Mouse (Mus musculus) hindbrain, embryonic 14.5 days (tissue): ENCODE data around the gene Igfbp1. TPM values are rescaled to one million over a fixed set of nuclear protein-coding genes. Genes with fewer than 3 reads are reported as not detected.

ENCODE experiments used
- ATAC-seq: fragments of 200-750 bp; cut with Nextera tagmentation; 2 replicates; pipeline ENCODE4 v1.8.0; 2017; ENCODE audit warnings: moderate number of reproducible peaks, mild to moderate bottlenecking, moderate TSS enrichment, moderate library complexity; ENCODE audit not compliant: low FRiP score
- DNase-seq: peaks from one replicate; pipeline ENCODE4 v3.0.0-alpha.2; 2015; ENCODE audit warnings: low spot score
- H3K27ac ChIP-seq: fragments of 300-500 bp; sonication (generic); 2 replicates; pipeline ENCODE4 v1.5.1; 2014; ENCODE audit warnings: mild to moderate bottlenecking, moderate library complexity
- H3K27me3 ChIP-seq: fragments of 300-500 bp; sonication (generic); 2 replicates; pipeline ENCODE4 v1.6.1; 2014; ENCODE audit warnings: mild to moderate bottlenecking, low read length, mixed read lengths; ENCODE audit not compliant: control insufficient read depth, insufficient read depth
- H3K36me3 ChIP-seq: fragments of 300-500 bp; sonication (generic); replicated peaks from 2 replicates; pipeline ENCODE4 v1.6.1; 2014; ENCODE audit not compliant: control insufficient read depth, insufficient read depth
- H3K4me1 ChIP-seq: fragments of 300-500 bp; sonication (generic); replicated peaks from 2 replicates; pipeline ENCODE4 v1.6.1; 2014; ENCODE audit warnings: antibody characterized with exemption, low read length, mixed read lengths; ENCODE audit not compliant: control insufficient read depth, insufficient read depth
- H3K4me2 ChIP-seq: fragments of 300-500 bp; sonication (generic); replicated peaks from 2 replicates; pipeline ENCODE4 v1.6.1; 2014; ENCODE audit warnings: mild to moderate bottlenecking, moderate library complexity
- H3K4me3 ChIP-seq: fragments of 300-500 bp; sonication (generic); replicated peaks from 2 replicates; pipeline ENCODE4 v1.5.1; 2014; ENCODE audit warnings: mild to moderate bottlenecking, low read length
- H3K9ac ChIP-seq: fragments of 300-500 bp; sonication (generic); 2 replicates; pipeline ENCODE4 v1.6.1; 2014
- H3K9me3 ChIP-seq: fragments of 300-500 bp; sonication (generic); 2 replicates; pipeline ENCODE4 v1.6.1; 2016; ENCODE audit warnings: low read length; ENCODE audit not compliant: control insufficient read depth
- WGBS: fragments of 180-500 bp; shearing (Covaris S2); extraction: QIAGEN DNeasy Blood & Tissue Kit; methylation state at CpG from one replicate; pipeline ENCODE4 v1.1.7; 2014; 5-methylcytosine and 5-hydroxymethylcytosine counted together
- polyA plus RNA-seq: library from polyadenylated mRNA; unstranded; fragments of >200 nt; fragmentation: Nextera tagmentation; extraction: Ambion mirVana; gene quantifications from 2 replicates; pipeline ENCODE4 v1.2.1, GENCODE M21; 2014

The Igfbp1 gene
- polyA plus RNA-seq, 1 experiment from 2014 or later = not detected

DNA sequence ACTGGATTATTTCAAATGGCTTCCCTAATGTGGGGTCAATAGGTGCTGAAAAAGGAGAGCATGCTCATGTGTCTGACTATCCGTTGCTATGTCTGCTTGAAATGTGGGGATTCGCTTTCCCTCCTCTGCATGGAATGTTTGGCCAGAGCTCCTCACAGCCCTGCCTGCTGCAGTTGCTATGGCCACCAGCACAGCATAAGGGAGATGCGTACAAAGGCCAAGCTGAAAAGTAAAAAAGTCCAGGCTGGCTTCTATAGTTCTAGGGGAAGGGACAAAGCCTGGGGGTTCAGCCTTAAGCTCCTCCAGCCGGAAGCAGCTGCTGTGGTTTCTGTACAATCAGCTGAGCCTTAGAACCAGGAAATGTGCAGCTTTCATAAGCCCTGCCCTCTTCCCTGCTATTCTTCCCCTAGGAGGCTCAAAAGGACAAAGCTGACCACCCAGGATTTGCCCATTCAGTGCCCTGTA, 36.9 kb upstream of the Igfbp1 start:
- no peaks in the 10 kb centered on the region for H3K27me3 ChIP-seq
- DNase-seq = peak; percentile 27
- H3K4me1 ChIP-seq = peaks cover 4% of the 10 kb centered on the region; the same call in 1 of the 2 replicates
- no peak overlapping the region for H3K4me3 ChIP-seq
- WGBS = 26% methylated on average over 4 of the region's 4 CpGs
- H3K9me3 ChIP-seq = no peaks in the 10 kb centered on the region
- ATAC-seq = peak; percentile 78
- no peak overlapping the region for H3K9ac ChIP-seq
- no peak overlapping the region for H3K4me2 ChIP-seq
- H3K27ac ChIP-seq = peak overlapping the region; percentile 54
- H3K36me3 ChIP-seq = peaks cover 6% of the 10 kb centered on the region; the same call in 1 of the 2 replicates

DNA sequence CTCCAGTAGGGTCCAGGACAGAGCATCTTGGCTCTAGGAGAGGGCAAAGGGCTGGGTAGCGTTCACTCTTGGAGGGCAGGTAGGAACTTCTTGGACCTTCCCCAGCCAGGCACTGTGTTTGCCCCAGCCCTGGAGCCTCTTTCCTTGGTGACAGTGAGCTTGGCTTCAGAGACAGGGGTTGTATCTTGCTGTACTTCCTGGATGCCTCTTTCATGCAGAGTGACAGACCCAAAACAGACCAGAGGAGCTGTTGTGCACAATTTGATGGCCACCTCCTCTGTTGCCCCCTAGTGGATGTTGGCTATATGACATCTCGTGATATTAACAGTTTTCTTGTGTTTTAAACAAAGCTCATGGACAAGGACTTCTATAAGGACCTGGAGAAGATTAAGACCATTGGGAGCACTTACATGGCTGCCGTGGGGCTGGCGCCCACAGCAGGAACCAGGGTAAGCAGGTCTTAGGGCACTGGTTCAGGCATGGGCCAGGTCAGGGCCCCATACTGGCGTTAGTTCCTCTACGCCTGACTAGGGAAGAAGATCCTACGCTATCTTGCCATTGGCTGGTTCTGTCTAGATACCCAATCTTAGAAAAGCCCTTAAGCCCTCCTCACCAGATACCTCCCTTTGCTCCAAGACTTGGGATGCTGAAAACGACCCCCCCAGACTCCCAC, 35.9 kb upstream of the Igfbp1 start:
- WGBS = 82% methylated on average over 8 of the region's 8 CpGs
- Histone ChIP-seq H3K4me2 (no peak overlapping the region), H3K27me3 (no peaks in the 10 kb centered on the region), H3K9ac (no peak overlapping the region), H3K4me3 (no peak overlapping the region), H3K9me3 (no peaks in the 10 kb centered on the region), H3K27ac (peak overlapping the region; percentile 54; the same call in 1 of the 2 replicates), H3K4me1 (peaks cover 4% of the 10 kb centered on the region; the same call in 1 of the 2 replicates), H3K36me3 (peaks cover 7% of the 10 kb centered on the region; the same call in 1 of the 2 replicates)
- peak; percentile 31; the same call in 1 of the 2 replicates for ATAC-seq
- DNase-seq = peak; percentile 78

DNA sequence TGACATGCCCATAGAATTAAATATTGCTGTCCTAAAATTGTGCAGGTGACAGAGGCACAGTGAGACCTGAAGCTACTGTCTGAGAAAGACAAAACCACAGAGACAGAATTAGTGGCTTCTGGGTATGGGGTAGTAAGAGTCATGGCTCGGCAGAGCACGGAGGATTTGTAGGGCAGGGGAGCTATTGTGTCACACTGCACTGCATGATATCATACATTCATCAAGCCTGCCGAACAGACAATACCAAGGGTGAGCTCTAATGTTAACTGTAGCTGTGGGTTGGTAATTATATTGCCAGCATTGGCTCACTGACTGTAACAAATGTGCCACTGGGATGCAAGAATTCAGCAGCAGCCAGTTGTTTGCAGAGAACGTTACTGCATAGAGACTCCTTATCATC, 33.2 kb upstream of the Igfbp1 start:
- H3K9me3 ChIP-seq = no peaks in the 10 kb centered on the region
- H3K27ac ChIP-seq = no peak overlapping the region
- H3K27me3 ChIP-seq = no peaks in the 10 kb centered on the region
- no peak overlapping the region for H3K9ac ChIP-seq
- peaks cover 4% of the 10 kb centered on the region; the same call in 1 of the 2 replicates for H3K4me1 ChIP-seq
- ATAC-seq (no peak), DNase-seq (no peak)
- H3K4me2 ChIP-seq = no peak overlapping the region
- peaks cover 14% of the 10 kb centered on the region; the same call in 1 of the 2 replicates for H3K36me3 ChIP-seq
- 32% methylated on average over 4 of the region's 4 CpGs for WGBS
- H3K4me3 ChIP-seq = no peak overlapping the region

DNA sequence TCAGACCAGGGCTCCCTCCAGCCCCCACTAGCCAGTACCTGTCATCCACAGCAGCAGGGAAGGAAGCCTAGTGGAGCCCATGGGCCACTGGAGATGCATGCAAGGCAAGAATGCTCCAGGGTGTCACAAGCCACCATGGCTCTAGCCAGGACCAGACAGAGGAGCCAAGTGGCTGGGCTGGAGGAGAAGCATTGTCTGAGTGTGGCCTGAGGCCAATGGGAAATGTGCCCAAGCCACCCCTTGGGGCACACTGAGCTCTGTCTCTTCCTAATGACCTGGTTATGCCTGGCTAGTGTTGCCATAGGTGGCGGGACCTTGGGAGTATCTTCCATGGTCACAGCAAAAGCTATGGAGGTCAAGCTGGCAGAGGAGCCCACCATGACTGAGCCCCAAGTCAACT, 27.9 kb upstream of the Igfbp1 start:
- Histone ChIP-seq H3K9ac (no peak overlapping the region), H3K36me3 (peaks cover 8% of the 10 kb centered on the region; the same call in 1 of the 2 replicates), H3K4me3 (no peak overlapping the region), H3K4me1 (no peaks in the 10 kb centered on the region), H3K27ac (no peak overlapping the region), H3K4me2 (no peak overlapping the region), H3K9me3 (no peaks in the 10 kb centered on the region), H3K27me3 (no peaks in the 10 kb centered on the region)
- WGBS = 82% methylated on average over 1 of the region's 1 CpGs
- ATAC-seq (no peak), DNase-seq (no peak)

DNA sequence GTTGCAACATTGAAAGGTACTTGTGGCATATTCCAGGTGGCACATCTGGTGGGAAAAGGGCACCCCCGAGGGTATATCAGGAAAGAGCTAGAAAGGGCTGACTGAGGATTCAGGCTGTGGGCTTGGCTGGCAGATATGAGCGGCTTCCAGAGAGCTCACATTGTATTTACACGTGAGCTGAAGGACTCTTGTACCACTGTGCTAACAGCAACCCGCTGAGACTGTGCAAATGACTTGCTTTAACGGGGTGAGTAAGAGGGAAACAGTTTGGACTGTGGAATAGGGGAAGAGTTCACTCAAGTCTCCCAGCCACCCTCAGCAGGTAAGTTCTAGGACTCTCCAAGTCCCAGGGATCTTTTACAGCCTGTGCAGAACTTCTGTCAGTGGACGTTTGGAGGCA, 23.9 kb upstream of the Igfbp1 start:
- Histone ChIP-seq H3K9me3 (no peaks in the 10 kb centered on the region), H3K4me2 (no peak overlapping the region), H3K4me1 (no peaks in the 10 kb centered on the region), H3K27me3 (no peaks in the 10 kb centered on the region), H3K36me3 (no peaks in the 10 kb centered on the region; the same call in 1 of the 2 replicates), H3K27ac (no peak overlapping the region), H3K4me3 (no peak overlapping the region), H3K9ac (no peak overlapping the region)
- no peak for ATAC-seq
- WGBS = 84% methylated on average over 6 of the region's 6 CpGs
- no peak for DNase-seq

DNA sequence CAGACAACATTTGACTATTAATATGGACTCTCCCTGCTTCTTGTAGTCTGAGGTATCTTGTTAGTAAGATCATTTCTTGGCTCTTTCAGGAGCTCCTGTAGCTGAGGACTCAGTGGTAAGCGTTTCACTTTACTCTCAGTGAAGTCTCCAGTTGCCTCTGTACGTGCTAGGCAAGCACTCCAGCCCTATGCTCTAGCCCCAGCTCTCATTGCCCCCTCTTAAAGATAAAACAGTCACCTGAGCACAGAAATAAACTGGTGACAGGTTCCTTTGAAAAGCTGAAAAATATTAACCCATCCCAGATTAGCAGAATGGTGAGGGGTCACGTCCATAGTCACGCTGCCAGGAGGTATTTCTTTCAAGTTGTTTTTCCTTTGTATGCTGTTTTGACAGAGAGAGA, 18.9 kb upstream of the Igfbp1 start:
- H3K27me3 ChIP-seq = no peaks in the 10 kb centered on the region
- no peaks in the 10 kb centered on the region for H3K36me3 ChIP-seq
- H3K9ac ChIP-seq = no peak overlapping the region
- H3K27ac ChIP-seq = no peak overlapping the region
- H3K4me1 ChIP-seq = peaks cover 4% of the 10 kb centered on the region; the same call in 1 of the 2 replicates
- H3K4me2 ChIP-seq = no peak overlapping the region
- DNase-seq (no peak), ATAC-seq (no peak)
- no peaks in the 10 kb centered on the region for H3K9me3 ChIP-seq
- no peak overlapping the region for H3K4me3 ChIP-seq
- 77% methylated on average over 4 of the region's 4 CpGs for WGBS

DNA sequence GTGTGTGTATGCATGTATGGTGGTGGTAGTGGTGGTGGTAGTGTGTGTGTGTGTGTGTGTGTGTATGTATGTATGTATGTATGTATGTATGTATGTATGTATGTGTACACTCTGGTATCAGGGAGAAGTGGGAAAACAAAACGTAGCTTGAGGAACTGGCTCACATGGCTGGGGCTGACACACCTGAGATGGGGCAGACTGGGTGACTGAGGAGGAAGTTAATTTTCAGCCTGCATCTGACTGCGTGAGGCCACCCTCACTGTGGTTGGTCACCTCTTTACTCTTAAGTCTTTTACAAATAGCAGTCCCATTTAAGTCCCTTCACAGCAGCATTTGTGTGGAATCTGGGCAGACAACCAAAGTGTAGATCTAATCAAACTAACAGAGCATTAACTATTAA, 18.3 kb upstream of the Igfbp1 start:
- WGBS = 89% methylated on average over 2 of the region's 2 CpGs
- no peak for ATAC-seq
- Histone ChIP-seq H3K9ac (no peak overlapping the region), H3K4me1 (peaks cover 4% of the 10 kb centered on the region; the same call in 1 of the 2 replicates), H3K27ac (no peak overlapping the region), H3K36me3 (no peaks in the 10 kb centered on the region), H3K27me3 (no peaks in the 10 kb centered on the region), H3K9me3 (no peaks in the 10 kb centered on the region), H3K4me2 (no peak overlapping the region), H3K4me3 (no peak overlapping the region)
- no peak for DNase-seq

DNA sequence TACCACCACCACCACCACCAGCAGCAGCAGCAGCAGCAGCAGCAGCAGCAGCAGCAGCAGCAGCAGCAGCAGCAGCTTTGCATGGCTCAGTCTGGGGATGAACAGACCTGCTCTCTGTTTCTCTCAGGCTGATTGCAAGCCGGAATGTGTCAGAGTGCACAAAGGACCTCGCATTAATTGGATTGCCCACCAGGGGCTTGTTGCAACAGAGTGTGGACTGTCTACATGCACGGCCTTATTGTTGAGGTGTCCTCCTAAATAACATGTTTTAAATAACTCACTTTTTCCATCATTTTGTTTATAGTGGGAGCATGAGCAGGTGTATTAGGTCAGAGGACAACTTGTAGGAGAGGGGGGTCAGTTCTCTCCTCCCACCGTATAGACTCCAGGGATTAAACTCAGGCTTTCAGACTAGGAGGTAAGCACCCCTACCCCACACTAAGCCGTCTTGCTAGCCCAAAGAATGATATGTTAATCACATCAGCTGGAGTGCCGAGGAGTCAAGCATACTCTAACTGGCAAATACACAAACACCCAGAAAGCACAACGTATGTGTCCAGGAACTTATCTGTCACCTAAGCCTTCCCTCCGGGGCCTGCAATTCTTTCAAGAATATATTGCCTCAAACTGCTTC, 15.1 kb upstream of the Igfbp1 start:
- H3K27me3 ChIP-seq = no peaks in the 10 kb centered on the region
- ATAC-seq (peak; percentile 68), DNase-seq (no peak)
- H3K27ac ChIP-seq = no peak overlapping the region
- no peak overlapping the region for H3K4me2 ChIP-seq
- no peak overlapping the region for H3K4me3 ChIP-seq
- H3K4me1 ChIP-seq = peaks cover 4% of the 10 kb centered on the region; the same call in 1 of the 2 replicates
- WGBS = 24% methylated on average over 8 of the region's 8 CpGs
- H3K9me3 ChIP-seq = no peaks in the 10 kb centered on the region
- no peaks in the 10 kb centered on the region for H3K36me3 ChIP-seq
- H3K9ac ChIP-seq = no peak overlapping the region

DNA sequence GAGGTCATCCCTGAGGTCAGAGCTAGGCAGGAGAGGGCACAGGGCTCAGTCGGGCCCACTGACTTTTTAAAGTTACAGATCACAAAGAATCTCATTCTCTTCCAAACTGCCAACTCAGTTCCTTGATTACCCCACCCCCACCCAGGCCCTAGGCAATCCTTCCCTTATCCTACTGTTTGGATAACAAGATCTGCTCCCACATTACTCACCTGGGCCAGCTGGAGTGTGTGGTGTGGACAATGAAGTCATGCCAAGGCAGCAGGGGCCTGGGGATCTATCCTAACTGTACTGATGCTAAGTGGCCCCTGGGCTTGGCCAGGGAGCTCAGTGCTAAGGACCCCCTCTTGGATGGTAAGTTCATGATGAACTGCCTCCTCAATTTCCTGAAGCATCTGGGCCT, 13.2 kb upstream of the Igfbp1 start:
- no peaks in the 10 kb centered on the region for H3K36me3 ChIP-seq
- no peak for DNase-seq
- WGBS = 6% methylated on average over 1 of the region's 1 CpGs
- H3K4me1 ChIP-seq = peaks cover 4% of the 10 kb centered on the region; the same call in 1 of the 2 replicates
- H3K9me3 ChIP-seq = no peaks in the 10 kb centered on the region
- no peaks in the 10 kb centered on the region for H3K27me3 ChIP-seq
- no peak overlapping the region for H3K27ac ChIP-seq
- no peak for ATAC-seq
- no peak overlapping the region for H3K4me3 ChIP-seq
- H3K9ac ChIP-seq = no peak overlapping the region
- no peak overlapping the region for H3K4me2 ChIP-seq
